Mouse (Mus musculus) heart, embryonic 11.5 days (tissue): ENCODE measurements around the gene Faim2. TPM values are rescaled to one million over a fixed set of nuclear protein-coding genes. Genes with fewer than 3 reads are reported as not detected.

Experiments used
- ATAC-seq: fragments of 200-750 bp; cut with Nextera tagmentation; replicated peaks from 2 replicates; pipeline ENCODE4 v1.8.0; 2017; ENCODE audit warnings: moderate library complexity; ENCODE audit not compliant: insufficient number of reproducible peaks, low FRiP score, low TSS enrichment
- H3K27ac ChIP-seq: fragments of 300-500 bp; sonication (generic); 2 replicates; pipeline ENCODE4 v1.5.1; 2014; ENCODE audit warnings: mild to moderate bottlenecking, low read depth, low read length
- H3K27me3 ChIP-seq: fragments of 300-500 bp; sonication (generic); 2 replicates; pipeline ENCODE4 v1.6.1; 2014; ENCODE audit warnings: mild to moderate bottlenecking, low read length, mixed read lengths; ENCODE audit not compliant: control insufficient read depth, insufficient read depth
- H3K36me3 ChIP-seq: fragments of 300-500 bp; sonication (generic); 2 replicates; pipeline ENCODE4 v1.6.1; 2014; ENCODE audit warnings: mild to moderate bottlenecking, low read length, moderate library complexity, mixed read lengths; ENCODE audit not compliant: control insufficient read depth, insufficient read depth
- H3K4me1 ChIP-seq: fragments of 300-500 bp; sonication (generic); 2 replicates; pipeline ENCODE4 v1.6.1; 2014; ENCODE audit warnings: low read length; ENCODE audit not compliant: control insufficient read depth, insufficient read depth
- H3K4me2 ChIP-seq: fragments of 300-500 bp; sonication (generic); 2 replicates; pipeline ENCODE4 v1.6.1; 2014; ENCODE audit warnings: mild to moderate bottlenecking, moderate library complexity
- H3K4me3 ChIP-seq: fragments of 300-500 bp; sonication (generic); 2 replicates; pipeline ENCODE4 v1.5.1; 2014; ENCODE audit warnings: low read depth, low read length
- H3K9ac ChIP-seq: fragments of 300-500 bp; sonication (generic); 2 replicates; pipeline ENCODE4 v1.6.1; 2014; ENCODE audit warnings: mild to moderate bottlenecking, low read depth, low read length, moderate library complexity
- H3K9me3 ChIP-seq: fragments of 300-500 bp; sonication (generic); replicated peaks from 2 replicates; pipeline ENCODE4 v1.6.1; 2016; ENCODE audit warnings: low read length; ENCODE audit not compliant: control insufficient read depth
- WGBS: fragments of 180-500 bp; shearing (Covaris S2); extraction: QIAGEN DNeasy Blood & Tissue Kit; methylation state at CpG from one replicate; pipeline ENCODE4 v1.1.7; 2014; ENCODE audit not compliant: insufficient replicate concordance; 5-methylcytosine and 5-hydroxymethylcytosine counted together
- polyA plus RNA-seq: library from polyadenylated mRNA; unstranded; fragments of >200 nt; fragmentation: Nextera tagmentation; extraction: Ambion mirVana; gene quantifications from 2 replicates; pipeline ENCODE4 v1.2.1, GENCODE M21; 2014

Faim2 gene
- polyA plus RNA-seq, 1 experiment from 2014 or later = 0.40 TPM

DNA sequence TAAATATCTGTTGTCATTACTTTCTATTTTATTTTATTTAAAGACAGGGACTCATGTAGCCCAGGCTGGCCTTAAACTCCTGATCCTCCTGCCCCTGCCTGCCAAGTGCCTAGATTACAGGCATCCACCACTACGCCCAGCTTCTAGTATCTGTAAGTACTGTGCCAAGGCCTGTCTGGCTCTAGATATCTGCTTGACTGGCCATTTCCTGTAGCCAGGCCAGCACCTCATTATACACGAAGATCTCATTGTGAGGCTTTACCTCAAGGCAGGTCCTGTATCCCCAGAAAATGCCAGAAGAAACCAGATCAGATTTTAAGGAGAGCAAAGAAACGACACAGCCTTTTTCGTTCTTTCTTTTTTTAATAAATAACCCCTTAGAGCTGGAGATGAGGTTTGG, 58.2 kb downstream of the Faim2 start:
- no peaks in the 10 kb centered on the region for H3K9me3 ChIP-seq
- H3K27me3 ChIP-seq = no peaks in the 10 kb centered on the region
- no peak overlapping the region for H3K9ac ChIP-seq
- no peak overlapping the region for H3K27ac ChIP-seq
- no peak for ATAC-seq
- H3K4me1 ChIP-seq = no peaks in the 10 kb centered on the region; the same call in 1 of the 2 replicates
- 79% methylated on average over 4 of the region's 4 CpGs for WGBS
- H3K4me3 ChIP-seq = no peak overlapping the region
- no peak overlapping the region for H3K4me2 ChIP-seq
- peaks cover 4% of the 10 kb centered on the region; the same call in 1 of the 2 replicates for H3K36me3 ChIP-seq

DNA sequence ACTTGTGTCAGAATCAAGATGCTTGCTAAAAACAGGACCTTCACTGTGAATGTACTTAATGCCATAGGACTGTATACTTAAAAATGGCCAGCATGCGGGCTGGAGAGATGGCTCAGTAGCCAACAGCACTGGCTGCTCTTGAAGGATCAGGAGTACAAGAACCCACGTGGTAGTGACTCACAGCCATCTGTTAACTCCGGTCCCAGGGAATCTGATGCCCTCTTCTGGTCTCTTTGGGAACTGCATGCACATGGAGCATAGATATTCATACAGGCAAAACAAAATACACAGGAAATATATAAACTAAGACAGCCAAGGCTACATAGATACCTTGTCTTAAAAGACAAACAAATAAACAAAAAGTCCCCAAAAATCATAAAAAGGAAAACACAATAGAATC, 58.9 kb downstream of the Faim2 start:
- H3K4me1 ChIP-seq = no peaks in the 10 kb centered on the region; the same call in 1 of the 2 replicates
- H3K4me3 ChIP-seq = no peak overlapping the region
- H3K27ac ChIP-seq = no peak overlapping the region
- ATAC-seq = no peak
- H3K9ac ChIP-seq = no peak overlapping the region
- H3K4me2 ChIP-seq = no peak overlapping the region
- 41% methylated on average over 3 of the region's 3 CpGs for WGBS
- peaks cover 4% of the 10 kb centered on the region; the same call in 1 of the 2 replicates for H3K36me3 ChIP-seq
- no peaks in the 10 kb centered on the region for H3K9me3 ChIP-seq
- H3K27me3 ChIP-seq = no peaks in the 10 kb centered on the region

DNA sequence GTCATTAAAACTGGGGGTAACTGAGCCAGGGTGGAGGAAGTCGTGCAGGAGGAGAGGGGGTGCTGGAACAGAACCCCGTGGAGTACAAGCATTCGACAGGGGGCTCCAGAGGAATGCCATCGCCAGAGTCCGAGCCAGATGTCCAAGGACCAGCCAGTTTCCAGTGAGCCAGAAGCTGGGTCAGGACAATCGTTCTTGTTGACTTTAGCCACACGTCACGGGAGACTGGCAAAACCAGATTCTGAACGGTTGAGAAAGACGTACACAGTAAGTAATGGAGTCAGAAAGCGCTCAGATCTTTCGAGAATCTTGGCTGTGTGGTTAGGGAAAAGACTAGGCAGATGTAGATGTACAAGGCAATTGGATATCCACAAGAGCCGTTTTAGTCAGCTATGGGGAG, 64.8 kb downstream of the Faim2 start:
- H3K4me3 ChIP-seq = no peak overlapping the region
- no peaks in the 10 kb centered on the region for H3K36me3 ChIP-seq
- ATAC-seq = no peak
- H3K9me3 ChIP-seq = no peaks in the 10 kb centered on the region
- WGBS = 73% methylated on average over 13 of the region's 13 CpGs
- no peak overlapping the region for H3K27ac ChIP-seq
- no peak overlapping the region for H3K4me2 ChIP-seq
- H3K27me3 ChIP-seq = no peaks in the 10 kb centered on the region
- H3K4me1 ChIP-seq = peaks cover 6% of the 10 kb centered on the region
- no peak overlapping the region for H3K9ac ChIP-seq

- H3K4me1 ChIP-seq = peaks cover 33% of the 10 kb centered on the region
- peak within 1 kb of the TSS; percentile 93 for H3K4me3 ChIP-seq
- H3K4me2 ChIP-seq = peak within 1 kb of the TSS; percentile 76
- H3K36me3 ChIP-seq = no peaks in the 10 kb centered on the region; the same call in 1 of the 2 replicates
- H3K9ac ChIP-seq = peak within 1 kb of the TSS; percentile 58
- no peaks in the 10 kb centered on the region for H3K27me3 ChIP-seq
- 1% methylated on average over 44 of the region's 45 CpGs for WGBS
- H3K27ac ChIP-seq = peak within 1 kb of the TSS; percentile 92
- ATAC-seq = peak; percentile 93
- no peaks in the 10 kb centered on the region for H3K9me3 ChIP-seq
Measured at GRCm38 (mm10) chr15:99457606-99458401, 70.2 kb downstream of the Faim2 start, which contains the start of gene Nckap5l. TSS of gene Nckap5l (minus strand) at chr15:99457748.

- H3K9me3 ChIP-seq = no peaks in the 10 kb centered on the region
- peak; percentile 68 for ATAC-seq
- H3K4me1 ChIP-seq = peaks cover 33% of the 10 kb centered on the region
- H3K4me3 ChIP-seq = peak overlapping the region; percentile 93
- H3K9ac ChIP-seq = peak overlapping the region; percentile 58
- H3K36me3 ChIP-seq = no peaks in the 10 kb centered on the region; the same call in 1 of the 2 replicates
- peak overlapping the region; percentile 76 for H3K4me2 ChIP-seq
- no peaks in the 10 kb centered on the region for H3K27me3 ChIP-seq
- H3K27ac ChIP-seq = peak overlapping the region; percentile 92
- WGBS = under 1% methylated on average over 43 of the region's 43 CpGs
Measured at GRCm38 (mm10) chr15:99456963-99457605, 70.9 kb downstream of the Faim2 start.

DNA sequence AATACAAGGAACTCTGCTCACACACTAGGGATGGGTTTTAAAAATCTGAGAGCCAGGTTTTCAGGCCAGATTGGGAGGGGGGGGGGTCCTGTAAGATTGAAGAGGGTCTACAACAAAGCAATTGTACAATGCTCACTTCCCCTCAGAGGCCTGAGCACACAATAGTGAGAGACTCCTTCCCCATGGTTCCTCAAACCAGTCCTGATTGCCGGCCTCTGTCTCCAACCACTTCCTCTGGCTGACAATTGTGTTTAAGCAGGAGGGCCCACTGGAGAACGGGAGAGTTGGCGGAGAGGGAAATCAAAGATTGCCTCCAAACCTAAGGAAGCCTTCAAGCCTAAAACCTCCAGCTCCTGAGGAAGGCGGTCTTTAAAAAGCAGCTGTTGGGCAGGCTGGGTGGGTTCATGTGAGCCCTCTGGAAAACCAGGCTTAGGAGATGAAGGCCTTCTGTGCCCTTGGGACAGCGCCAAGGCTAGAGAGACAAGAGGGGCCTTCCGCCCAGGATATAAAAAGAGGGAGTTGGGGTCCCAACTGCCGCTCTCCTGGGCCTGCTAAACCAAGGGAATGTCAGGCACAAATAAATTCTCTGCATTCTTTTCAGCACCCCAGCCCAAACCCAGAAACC, 71.5 kb downstream of the Faim2 start:
- H3K27me3 ChIP-seq = no peaks in the 10 kb centered on the region
- H3K4me1 ChIP-seq = peaks cover 33% of the 10 kb centered on the region
- H3K36me3 ChIP-seq = no peaks in the 10 kb centered on the region; the same call in 1 of the 2 replicates
- H3K9me3 ChIP-seq = no peaks in the 10 kb centered on the region
- peak overlapping the region; percentile 92 for H3K27ac ChIP-seq
- peak overlapping the region; percentile 58 for H3K9ac ChIP-seq
- no peak for ATAC-seq
- 17% methylated on average over 7 of the region's 7 CpGs for WGBS
- peak overlapping the region; percentile 76 for H3K4me2 ChIP-seq
- peak overlapping the region; percentile 93 for H3K4me3 ChIP-seq

GRCm38 (mm10) chr15:99455415-99455814, 72.5 kb downstream of the Faim2 start:
- H3K27ac ChIP-seq = no peak overlapping the region
- no peak overlapping the region for H3K4me3 ChIP-seq
- H3K36me3 ChIP-seq = no peaks in the 10 kb centered on the region; the same call in 1 of the 2 replicates
- no peak overlapping the region for H3K9ac ChIP-seq
- H3K4me2 ChIP-seq = peak overlapping the region; percentile 76; the same call in 1 of the 2 replicates
- no peaks in the 10 kb centered on the region for H3K27me3 ChIP-seq
- peaks cover 36% of the 10 kb centered on the region for H3K4me1 ChIP-seq
- ATAC-seq = no peak
- no peaks in the 10 kb centered on the region for H3K9me3 ChIP-seq
- 84% methylated on average over 3 of the region's 3 CpGs for WGBS

GRCm38 (mm10) chr15:99454585-99455279, 73.2 kb downstream of the Faim2 start:
- H3K27me3 ChIP-seq = no peaks in the 10 kb centered on the region
- H3K9me3 ChIP-seq = no peaks in the 10 kb centered on the region
- no peak overlapping the region for H3K27ac ChIP-seq
- no peak for ATAC-seq
- no peak overlapping the region for H3K4me3 ChIP-seq
- H3K9ac ChIP-seq = no peak overlapping the region
- 75% methylated on average over 7 of the region's 7 CpGs for WGBS
- no peak overlapping the region for H3K4me2 ChIP-seq
- no peaks in the 10 kb centered on the region; the same call in 1 of the 2 replicates for H3K36me3 ChIP-seq
- H3K4me1 ChIP-seq = peaks cover 42% of the 10 kb centered on the region
